Mouse (Mus musculus) cerebellum, postnatal 25 days (tissue): ENCODE data around the gene Zbed4.
"Not testable (repeated sequence)": the region's sequence is repeated elsewhere in the genome, so short reads cannot be mapped to it uniquely, and the experiment has no call there.

Experiments
- DNase-seq, 2 experiments: peaks; one replicate each; pipeline ENCODE4 v3.0.0; 2021; ENCODE audit warnings: mixed read lengths in 2 of 2

Gene Zbed4

GRCm38 (mm10) chr15:88738466-88738865, 13.0 kb upstream of the Zbed4 start:
- DNase-seq: no peak

GRCm38 (mm10) chr15:88741366-88741765, 10.1 kb upstream of the Zbed4 start:
- no peak for DNase-seq

GRCm38 (mm10) chr15:88743371-88743770, 8.1 kb upstream of the Zbed4 start:
- not testable (repeated sequence) for DNase-seq

GRCm38 (mm10) chr15:88745347-88745746, 6.1 kb upstream of the Zbed4 start:
- DNase-seq: no peak

GRCm38 (mm10) chr15:88745926-88746325, 5.5 kb upstream of the Zbed4 start:
- no peak for DNase-seq

GRCm38 (mm10) chr15:88749617-88750016, 1.8 kb upstream of the Zbed4 start:
- DNase-seq: not testable (repeated sequence)

GRCm38 (mm10) chr15:88750032-88750431, 1.4 kb upstream of the Zbed4 start:
- no peak for DNase-seq

- peak; percentile 99 for DNase-seq
These were observed 540 bp upstream of the Zbed4 start for GRCm38 (mm10) chr15:88750677-88751563.

- no peak for DNase-seq
These were observed 908 bp downstream of the Zbed4 start for GRCm38 (mm10) chr15:88752403-88752733.

GRCm38 (mm10) chr15:88754896-88755295, 3.4 kb downstream of the Zbed4 start:
- no peak for DNase-seq

- DNase-seq: no peak
These were observed 4.3 kb downstream of the Zbed4 start for GRCm38 (mm10) chr15:88755761-88756160.

GRCm38 (mm10) chr15:88758061-88758460, 6.6 kb downstream of the Zbed4 start:
- no peak for DNase-seq

GRCm38 (mm10) chr15:88761551-88761950, 10.1 kb downstream of the Zbed4 start:
- DNase-seq: no peak

GRCm38 (mm10) chr15:88766139-88766538, 14.7 kb downstream of the Zbed4 start:
- not testable (repeated sequence) for DNase-seq

GRCm38 (mm10) chr15:88768537-88768936, 17.1 kb downstream of the Zbed4 start:
- no peak for DNase-seq

- DNase-seq: not testable (repeated sequence)
These were observed 23.2 kb downstream of the Zbed4 start for GRCm38 (mm10) chr15:88774630-88775029.

GRCm38 (mm10) chr15:88792140-88792850, 40.8 kb downstream of the Zbed4 start:
- no peak for DNase-seq

GRCm38 (mm10) chr15:88794729-88795128, 43.3 kb downstream of the Zbed4 start:
- not testable (repeated sequence) for DNase-seq

GRCm38 (mm10) chr15:88799950-88800371, 48.5 kb downstream of the Zbed4 start:
- DNase-seq: no peak

GRCm38 (mm10) chr15:88800921-88801354, 49.5 kb downstream of the Zbed4 start:
- DNase-seq: no peak

GRCm38 (mm10) chr15:88801903-88802302, 50.4 kb downstream of the Zbed4 start:
- DNase-seq: no peak

GRCm38 (mm10) chr15:88802348-88802747, 50.9 kb downstream of the Zbed4 start:
- no peak for DNase-seq

GRCm38 (mm10) chr15:88808121-88808520, 56.7 kb downstream of the Zbed4 start:
- no peak for DNase-seq

- no peak for DNase-seq
These were observed 58.9 kb downstream of the Zbed4 start for GRCm38 (mm10) chr15:88810369-88810768.
